Mouse (Mus musculus) layer of hippocampus, adult 9-10 months (tissue): ENCODE data around the gene Phyhd1.
A peak's percentile ranks its signal among the peaks of the same experiment; 100 is the strongest.

Experiments used
- DNase-seq: peaks from one replicate; pipeline ENCODE4 v3.0.0; 2022; ENCODE audit warnings: low spot score

Gene Phyhd1

GRCm38 (mm10) chr2:30256616-30257350 lies 9.2 kb upstream of the Phyhd1 start:
- no peak for DNase-seq

- DNase-seq = no peak
Observed at GRCm38 (mm10) chr2:30257699-30258460, 8.1 kb upstream of the Phyhd1 start.

GRCm38 (mm10) chr2:30258600-30258999 lies 7.4 kb upstream of the Phyhd1 start:
- no peak for DNase-seq

GRCm38 (mm10) chr2:30259131-30260064 lies 6.6 kb upstream of the Phyhd1 start:
- no peak for DNase-seq

GRCm38 (mm10) chr2:30261064-30261736 lies 4.8 kb upstream of the Phyhd1 start:
- no peak for DNase-seq

- no peak for DNase-seq
Observed at GRCm38 (mm10) chr2:30261921-30262839, 3.8 kb upstream of the Phyhd1 start.

GRCm38 (mm10) chr2:30262840-30263441 lies 3.1 kb upstream of the Phyhd1 start:
- DNase-seq = no peak

- no peak for DNase-seq
Observed at GRCm38 (mm10) chr2:30263811-30264210, 2.2 kb upstream of the Phyhd1 start.

GRCm38 (mm10) chr2:30264671-30265519 lies 1.1 kb upstream of the Phyhd1 start:
- DNase-seq = no peak

- no peak for DNase-seq
Observed at GRCm38 (mm10) chr2:30266392-30266941, 464 bp downstream of the Phyhd1 start.

GRCm38 (mm10) chr2:30267466-30267865 lies 1.5 kb downstream of the Phyhd1 start:
- no peak for DNase-seq

GRCm38 (mm10) chr2:30268371-30268770 lies 2.4 kb downstream of the Phyhd1 start:
- no peak for DNase-seq

- no peak for DNase-seq
Observed at GRCm38 (mm10) chr2:30269241-30269990, 3.4 kb downstream of the Phyhd1 start.

- peak; percentile 63 for DNase-seq
Observed at GRCm38 (mm10) chr2:30270134-30270533, 4.1 kb downstream of the Phyhd1 start.

GRCm38 (mm10) chr2:30280743-30281142 lies 14.7 kb downstream of the Phyhd1 start, which contains the start of gene Gm28038:
Gm28038 (plus strand) TSS chr2:30281043.
- DNase-seq = no peak

- no peak for DNase-seq
Observed at GRCm38 (mm10) chr2:30281651-30282050, 15.6 kb downstream of the Phyhd1 start.

- no peak for DNase-seq
Observed at GRCm38 (mm10) chr2:30283193-30283592, 17.2 kb downstream of the Phyhd1 start.

- DNase-seq = no peak
Observed at GRCm38 (mm10) chr2:30285004-30285403, 19.0 kb downstream of the Phyhd1 start.
